Mouse (Mus musculus) spleen, adult 2 months (tissue): ENCODE measurements around the gene Sash1.

ENCODE experiments used
- CTCF ChIP-seq: fragments of 200-500 bp; IDR thresholded peaks from 2 replicates; pipeline ENCODE4 v1.5.1; 2011; ENCODE audit warnings: mild to moderate bottlenecking, inconsistent platforms; ENCODE audit not compliant: insufficient read depth, insufficient read length, insufficient replicate concordance; ENCODE audit errors: extremely low read depth
- POLR2A ChIP-seq: fragments of 200-500 bp; IDR thresholded peaks from 2 replicates; pipeline ENCODE4 v1.6.1; 2011; ENCODE audit warnings: low read depth, low read length, inconsistent platforms

DNA sequence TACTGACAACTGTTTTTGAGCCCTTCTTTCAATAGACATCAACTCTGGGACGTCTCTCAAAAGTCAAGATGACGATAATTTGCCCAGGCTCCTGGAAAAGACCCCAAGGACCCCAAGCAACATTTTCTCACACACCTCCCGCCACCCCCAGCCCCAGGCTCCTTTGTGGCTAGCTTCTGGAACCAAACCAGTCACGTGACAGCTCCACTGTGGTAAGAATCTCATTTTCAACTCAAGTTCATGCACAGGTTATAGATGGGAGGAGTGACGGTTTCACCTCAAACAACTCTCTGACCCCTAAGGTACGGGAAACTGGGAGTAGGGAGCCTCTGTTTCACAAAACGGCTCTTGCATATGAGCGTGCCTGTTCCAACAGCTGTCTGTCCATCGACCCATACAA lies 25.2 kb downstream of the Sash1 start:
- no peak for TF ChIP-seq POLR2A
- no peak for TF ChIP-seq CTCF
